Mouse (Mus musculus) midbrain, embryonic 14.5 days (tissue): Measurements from ENCODE around the gene Zranb1. TPM values are rescaled to one million over a fixed set of nuclear protein-coding genes. Genes with fewer than 3 reads are reported as not detected.

Experiments used
- ATAC-seq: fragments of 200-750 bp; cut with Nextera tagmentation; 2 replicates; pipeline ENCODE4 v1.8.0; 2017; ENCODE audit warnings: moderate number of reproducible peaks, moderate library complexity; ENCODE audit not compliant: low FRiP score, low TSS enrichment
- DNase-seq: peaks from one replicate; pipeline ENCODE4 v3.0.0-alpha.2; 2015
- H3K27ac ChIP-seq: fragments of 300-500 bp; sonication (generic); replicated peaks from 2 replicates; pipeline ENCODE4 v1.5.1; 2014; ENCODE audit warnings: mild to moderate bottlenecking, low read depth, low read length, moderate library complexity
- H3K27me3 ChIP-seq: fragments of 300-500 bp; sonication (generic); 2 replicates; pipeline ENCODE4 v1.6.1; 2014; ENCODE audit warnings: low read length, control low read depth, mixed read lengths; ENCODE audit not compliant: control insufficient read depth, insufficient read depth
- H3K36me3 ChIP-seq: fragments of 300-500 bp; sonication (generic); 2 replicates; pipeline ENCODE4 v1.6.1; 2014; ENCODE audit warnings: low read length, control low read depth; ENCODE audit not compliant: control insufficient read depth, insufficient read depth
- H3K4me1 ChIP-seq: fragments of 300-500 bp; sonication (generic); 2 replicates; pipeline ENCODE4 v1.6.1; 2014; ENCODE audit warnings: mild to moderate bottlenecking, antibody characterized with exemption, low read length, control low read depth; ENCODE audit not compliant: control insufficient read depth, insufficient read depth
- H3K4me2 ChIP-seq: fragments of 300-500 bp; sonication (generic); 2 replicates; pipeline ENCODE4 v1.6.1; 2014; ENCODE audit warnings: mild to moderate bottlenecking, low read length, moderate library complexity
- H3K4me3 ChIP-seq: fragments of 300-500 bp; sonication (generic); replicated peaks from 2 replicates; pipeline ENCODE4 v1.5.1; 2014; ENCODE audit warnings: low read depth, low read length
- H3K9ac ChIP-seq: fragments of 300-500 bp; sonication (generic); replicated peaks from 2 replicates; pipeline ENCODE4 v1.6.1; 2014; ENCODE audit warnings: mild to moderate bottlenecking, low read length, moderate library complexity
- H3K9me3 ChIP-seq: fragments of 300-500 bp; sonication (generic); 2 replicates; pipeline ENCODE4 v1.6.1; 2016; ENCODE audit warnings: low read length, control low read depth, mixed read lengths; ENCODE audit not compliant: control insufficient read depth
- WGBS: fragments of 180-500 bp; shearing (Covaris S2); extraction: QIAGEN DNeasy Blood & Tissue Kit; methylation state at CpG from one replicate; pipeline ENCODE4 v1.1.7; 2014; 5-methylcytosine and 5-hydroxymethylcytosine counted together
- polyA plus RNA-seq: library from polyadenylated mRNA; unstranded; fragments of >200 nt; fragmentation: Nextera tagmentation; extraction: Ambion mirVana; gene quantifications from 2 replicates; pipeline ENCODE4 v1.2.1, GENCODE M21; 2014

Zranb1 gene
- polyA plus RNA-seq, 1 experiment from 2014 or later, result 35.1 TPM

DNA sequence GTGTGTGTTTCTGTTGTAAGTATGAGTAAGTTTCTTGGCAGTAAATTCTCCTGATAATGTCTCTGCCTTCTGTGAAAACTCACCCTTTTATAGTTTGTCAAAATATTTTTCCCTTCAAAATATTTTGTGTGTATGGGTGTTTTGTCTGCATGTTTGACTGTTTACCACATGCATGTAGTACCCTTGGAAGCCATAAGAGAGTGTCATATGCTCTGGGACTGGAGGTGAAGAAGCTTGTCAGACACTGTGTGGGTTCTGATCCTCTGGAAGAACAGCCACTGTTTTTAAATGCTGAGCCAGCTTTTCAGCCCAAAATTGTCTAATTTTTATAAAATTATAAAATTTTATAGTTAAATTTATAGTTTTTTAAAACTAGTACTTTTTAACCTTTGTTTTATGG lies 3.8 kb downstream of the Zranb1 start:
- Histone ChIP-seq H3K9ac (no peak overlapping the region), H3K4me1 (peaks cover 9% of the 10 kb centered on the region), H3K4me2 (no peak overlapping the region), H3K4me3 (no peak overlapping the region), H3K27ac (no peak overlapping the region), H3K27me3 (no peaks in the 10 kb centered on the region), H3K9me3 (no peaks in the 10 kb centered on the region), H3K36me3 (no peaks in the 10 kb centered on the region)
- DNase-seq, result no peak
- no peak for ATAC-seq

GRCm38 (mm10) chr7:132939118-132939517 lies 8.2 kb downstream of the Zranb1 start:
- no peak overlapping the region for H3K4me3 ChIP-seq
- no peaks in the 10 kb centered on the region for H3K9me3 ChIP-seq
- no peaks in the 10 kb centered on the region for H3K36me3 ChIP-seq
- H3K27me3 ChIP-seq, result no peaks in the 10 kb centered on the region
- DNase-seq (no peak), ATAC-seq (no peak)
- no peak overlapping the region for H3K4me2 ChIP-seq
- H3K27ac ChIP-seq, result no peak overlapping the region
- no peaks in the 10 kb centered on the region for H3K4me1 ChIP-seq
- 90% methylated on average over 2 of the region's 2 CpGs for WGBS
- H3K9ac ChIP-seq, result no peak overlapping the region

- ATAC-seq, result no peak
- H3K4me3 ChIP-seq, result no peak overlapping the region
- H3K4me2 ChIP-seq, result no peak overlapping the region
- DNase-seq, result no peak
- no peaks in the 10 kb centered on the region for H3K4me1 ChIP-seq
- no peaks in the 10 kb centered on the region for H3K27me3 ChIP-seq
- H3K36me3 ChIP-seq, result no peaks in the 10 kb centered on the region
- H3K27ac ChIP-seq, result no peak overlapping the region
- H3K9ac ChIP-seq, result no peak overlapping the region
- WGBS, result 97% methylated on average over 2 of the region's 2 CpGs
- no peaks in the 10 kb centered on the region for H3K9me3 ChIP-seq
Observed at GRCm38 (mm10) chr7:132940569-132940968, 9.6 kb downstream of the Zranb1 start.

DNA sequence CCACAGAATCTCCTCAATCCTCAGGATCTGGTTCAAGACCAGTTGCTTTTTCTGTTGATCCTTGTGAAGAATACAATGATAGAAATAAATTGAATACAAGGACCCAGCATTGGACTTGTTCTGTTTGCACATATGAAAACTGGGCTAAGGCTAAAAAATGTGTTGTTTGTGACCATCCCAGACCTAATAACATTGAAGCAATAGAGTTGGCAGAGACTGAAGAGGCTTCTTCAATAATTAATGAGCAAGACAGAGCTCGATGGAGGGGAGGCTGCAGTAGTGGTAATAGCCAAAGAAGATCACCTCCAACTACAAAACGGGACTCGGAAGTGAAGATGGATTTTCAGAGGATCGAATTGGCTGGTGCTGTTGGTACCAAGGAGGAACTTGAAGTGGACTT lies 19.0 kb downstream of the Zranb1 start:
- no peak overlapping the region for H3K27ac ChIP-seq
- no peaks in the 10 kb centered on the region for H3K4me1 ChIP-seq
- H3K4me3 ChIP-seq, result no peak overlapping the region
- H3K4me2 ChIP-seq, result no peak overlapping the region
- no peaks in the 10 kb centered on the region for H3K9me3 ChIP-seq
- H3K27me3 ChIP-seq, result no peaks in the 10 kb centered on the region
- H3K9ac ChIP-seq, result no peak overlapping the region
- H3K36me3 ChIP-seq, result no peaks in the 10 kb centered on the region
- DNase-seq (no peak), ATAC-seq (no peak)
- WGBS, result 90% methylated on average over 4 of the region's 4 CpGs

DNA sequence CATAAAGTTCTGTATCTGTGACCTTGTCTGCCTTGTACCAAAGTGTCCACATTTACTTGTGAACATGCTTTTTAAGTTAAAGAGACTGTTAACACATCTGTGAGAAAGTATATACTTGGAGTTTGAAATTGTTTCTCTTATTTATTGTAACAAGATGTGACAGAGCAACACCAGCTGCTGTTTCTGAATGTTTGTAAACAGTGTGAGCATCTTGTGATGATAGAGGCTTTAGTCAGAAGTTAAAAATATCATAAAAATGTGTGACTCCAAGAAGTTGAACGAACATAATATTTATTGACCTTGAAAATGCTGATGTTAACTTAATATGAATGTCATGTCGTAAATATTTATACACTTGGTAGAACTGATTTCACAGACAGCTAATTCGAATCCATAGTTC lies 19.7 kb downstream of the Zranb1 start:
- Histone ChIP-seq H3K27me3 (no peaks in the 10 kb centered on the region), H3K4me2 (no peak overlapping the region), H3K27ac (no peak overlapping the region), H3K9me3 (no peaks in the 10 kb centered on the region), H3K4me1 (no peaks in the 10 kb centered on the region), H3K4me3 (no peak overlapping the region), H3K9ac (no peak overlapping the region), H3K36me3 (no peaks in the 10 kb centered on the region)
- 93% methylated on average over 3 of the region's 3 CpGs for WGBS
- ATAC-seq (no peak), DNase-seq (no peak)

- H3K9me3 ChIP-seq, result no peaks in the 10 kb centered on the region
- no peak for DNase-seq
- H3K27me3 ChIP-seq, result no peaks in the 10 kb centered on the region
- no peak overlapping the region for H3K27ac ChIP-seq
- no peak overlapping the region for H3K4me2 ChIP-seq
- WGBS, result 86% methylated on average over 3 of the region's 3 CpGs
- H3K36me3 ChIP-seq, result 0 out of 2 replicates have a peak, but pooled peaks cover 10% of the 10 kb centered on the region
- H3K4me1 ChIP-seq, result no peaks in the 10 kb centered on the region
- H3K9ac ChIP-seq, result no peak overlapping the region
- ATAC-seq, result no peak
- no peak overlapping the region for H3K4me3 ChIP-seq
Observed at GRCm38 (mm10) chr7:132964395-132964794, 33.5 kb downstream of the Zranb1 start.

- no peak for ATAC-seq
- WGBS, result 81% methylated on average over 2 of the region's 2 CpGs
Observed at GRCm38 (mm10) chr7:132965707-132966106, 34.8 kb downstream of the Zranb1 start.

DNA sequence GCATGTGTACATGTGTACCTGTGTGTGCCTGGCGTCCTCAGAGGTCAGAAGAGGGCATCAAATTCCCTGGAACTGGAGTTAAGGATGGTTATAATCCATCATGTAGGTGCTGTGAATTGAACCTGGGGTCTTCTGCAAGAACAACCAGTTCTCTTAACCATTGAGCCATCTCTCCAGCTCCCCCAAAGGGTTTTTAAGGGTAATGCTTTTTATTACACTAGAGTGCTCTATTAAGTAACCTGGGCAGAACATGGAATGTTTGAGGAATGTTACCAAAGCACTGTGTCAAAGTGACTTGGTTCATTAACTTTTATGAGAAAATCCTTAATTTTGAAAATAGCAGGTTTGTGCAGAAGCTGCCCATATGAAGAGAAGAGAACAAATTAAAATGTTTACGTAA lies 41.1 kb downstream of the Zranb1 start:
- H3K4me1 ChIP-seq, result no peaks in the 10 kb centered on the region
- no peak overlapping the region for H3K9ac ChIP-seq
- no peaks in the 10 kb centered on the region for H3K27me3 ChIP-seq
- WGBS, result 92% methylated on average over 2 of the region's 2 CpGs
- H3K36me3 ChIP-seq, result peaks cover 21% of the 10 kb centered on the region
- no peak overlapping the region for H3K27ac ChIP-seq
- DNase-seq (no peak), ATAC-seq (no peak)
- H3K9me3 ChIP-seq, result no peaks in the 10 kb centered on the region
- H3K4me3 ChIP-seq, result no peak overlapping the region
- no peak overlapping the region for H3K4me2 ChIP-seq

More at GRCm38 (mm10) chr7:132965707-132966106, 34.8 kb downstream of the Zranb1 start:
- Histone ChIP-seq H3K9ac (no peak overlapping the region), H3K4me1 (no peaks in the 10 kb centered on the region), H3K4me3 (no peak overlapping the region), H3K27me3 (no peaks in the 10 kb centered on the region), H3K9me3 (no peaks in the 10 kb centered on the region), H3K27ac (no peak overlapping the region), H3K4me2 (no peak overlapping the region), H3K36me3 (0 out of 2 replicates have a peak, but pooled peaks cover 10% of the 10 kb centered on the region)
- DNase-seq, result no peak

GRCm38 (mm10) chr7:132976079-132976478 lies 45.1 kb downstream of the Zranb1 start:
- Histone ChIP-seq H3K9ac (no peak overlapping the region), H3K9me3 (no peaks in the 10 kb centered on the region), H3K4me1 (no peaks in the 10 kb centered on the region), H3K27me3 (no peaks in the 10 kb centered on the region), H3K4me3 (no peak overlapping the region), H3K36me3 (peaks cover 22% of the 10 kb centered on the region), H3K27ac (no peak overlapping the region), H3K4me2 (no peak overlapping the region)
- DNase-seq (no peak), ATAC-seq (no peak)
- WGBS, result 61% methylated on average over 2 of the region's 2 CpGs
